Mouse (Mus musculus): ENCODE results near the gene Il1r2.

GRCm38 (mm10) chr1:40030976-40031356 is 42.9 kb upstream of the Il1r2 start:
- no peak for TF ChIP-seq CTCF (IDR thresholded peaks at IDR 0.05)
- no peak for TF ChIP-seq EP300 (IDR thresholded peaks at IDR 0.05)
